Mouse (Mus musculus) lung, embryonic 16.5 days (tissue): ENCODE results near the gene Cipc. TPM values are rescaled to one million over a fixed set of nuclear protein-coding genes. Genes with fewer than 3 reads are reported as not detected.

Experiments used
- ATAC-seq: fragments of 200-750 bp; cut with Nextera tagmentation; 2 replicates; pipeline ENCODE4 v1.8.0; 2017; ENCODE audit warnings: low read depth, mild to moderate bottlenecking, moderate library complexity
- H3K27ac ChIP-seq: fragments of 300-500 bp; sonication (generic); 2 replicates; pipeline ENCODE4 v1.5.1; 2014; ENCODE audit warnings: mild to moderate bottlenecking, control low read depth, low read length
- H3K27me3 ChIP-seq: fragments of 300-500 bp; sonication (generic); 2 replicates; pipeline ENCODE4 v1.6.1; 2014; ENCODE audit warnings: low read depth, low read length, mixed read lengths; ENCODE audit not compliant: control insufficient read depth, insufficient read depth
- H3K36me3 ChIP-seq: fragments of 300-500 bp; sonication (generic); 2 replicates; pipeline ENCODE4 v1.6.1; 2014; ENCODE audit warnings: low read length; ENCODE audit not compliant: control insufficient read depth, insufficient read depth
- H3K4me1 ChIP-seq: fragments of 300-500 bp; sonication (generic); replicated peaks from 2 replicates; pipeline ENCODE4 v1.6.1; 2014; ENCODE audit warnings: low read length, mixed read lengths; ENCODE audit not compliant: control insufficient read depth, insufficient read depth
- H3K4me2 ChIP-seq: fragments of 300-500 bp; sonication (generic); 2 replicates; pipeline ENCODE4 v1.6.1; 2014; ENCODE audit warnings: low read depth, low read length, control low read depth
- H3K4me3 ChIP-seq: fragments of 300-500 bp; sonication (generic); 2 replicates; pipeline ENCODE4 v1.5.1; 2014; ENCODE audit warnings: mild to moderate bottlenecking, low read length, control low read depth
- H3K9ac ChIP-seq: fragments of 300-500 bp; sonication (generic); 2 replicates; pipeline ENCODE4 v1.6.1; 2014; ENCODE audit warnings: low read length, control low read depth
- H3K9me3 ChIP-seq: fragments of 300-500 bp; sonication (generic); 2 replicates; pipeline ENCODE4 v1.6.1; 2016; ENCODE audit warnings: low read length; ENCODE audit not compliant: control insufficient read depth
- WGBS: fragments of 180-500 bp; shearing (Covaris S2); extraction: QIAGEN DNeasy Blood & Tissue Kit; methylation state at CpG from one replicate; pipeline ENCODE4 v1.1.7; 2014; 5-methylcytosine and 5-hydroxymethylcytosine counted together
- polyA plus RNA-seq: library from polyadenylated mRNA; unstranded; fragments of >200 nt; fragmentation: Nextera tagmentation; extraction: Ambion mirVana; gene quantifications from 2 replicates; pipeline ENCODE4 v1.2.1, GENCODE M21; 2015

Cipc gene
- polyA plus RNA-seq, 1 experiment from 2014 or later: 20.2 TPM

- Histone ChIP-seq H3K4me3 (no peak overlapping the region), H3K9ac (no peak overlapping the region), H3K36me3 (peaks cover 22% of the 10 kb centered on the region), H3K27me3 (no peaks in the 10 kb centered on the region), H3K9me3 (no peaks in the 10 kb centered on the region), H3K4me2 (no peak overlapping the region), H3K4me1 (no peaks in the 10 kb centered on the region; the same call in 1 of the 2 replicates), H3K27ac (peak overlapping the region; percentile 26; the same call in 1 of the 2 replicates)
- peak; percentile 75 for ATAC-seq
- 74% methylated on average over 4 of the region's 4 CpGs for WGBS
Observed at GRCm38 (mm10) chr12:86965237-86965799, 18.5 kb downstream of the Cipc start.

GRCm38 (mm10) chr12:86968468-86969219, 21.8 kb downstream of the Cipc start:
- no peak overlapping the region for H3K9ac ChIP-seq
- no peak overlapping the region for H3K4me2 ChIP-seq
- H3K9me3 ChIP-seq: no peaks in the 10 kb centered on the region
- no peak for ATAC-seq
- H3K27ac ChIP-seq: no peak overlapping the region
- peaks cover 8% of the 10 kb centered on the region for H3K4me1 ChIP-seq
- no peak overlapping the region for H3K4me3 ChIP-seq
- 44% methylated on average over 13 of the region's 13 CpGs for whole genome bisulfite sequencing
- H3K36me3 ChIP-seq: peaks cover 2% of the 10 kb centered on the region; the same call in 1 of the 2 replicates
- H3K27me3 ChIP-seq: no peaks in the 10 kb centered on the region

- 56% methylated on average over 3 of the region's 3 CpGs for WGBS
- Histone ChIP-seq H3K4me3 (no peak overlapping the region), H3K36me3 (no peaks in the 10 kb centered on the region), H3K4me2 (no peak overlapping the region), H3K9me3 (no peaks in the 10 kb centered on the region), H3K9ac (no peak overlapping the region), H3K4me1 (peaks cover 12% of the 10 kb centered on the region), H3K27me3 (no peaks in the 10 kb centered on the region), H3K27ac (no peak overlapping the region)
- no peak for ATAC-seq
Observed at GRCm38 (mm10) chr12:86969220-86969601, 22.4 kb downstream of the Cipc start.

- 86% methylated on average over 7 of the region's 7 CpGs for WGBS
Observed at GRCm38 (mm10) chr12:86971089-86971488, 24.2 kb downstream of the Cipc start.

GRCm38 (mm10) chr12:86973216-86973615, 26.4 kb downstream of the Cipc start:
- Histone ChIP-seq H3K9ac (no peak overlapping the region), H3K27me3 (no peaks in the 10 kb centered on the region), H3K36me3 (no peaks in the 10 kb centered on the region), H3K4me1 (peaks cover 27% of the 10 kb centered on the region), H3K4me3 (no peak overlapping the region), H3K9me3 (no peaks in the 10 kb centered on the region), H3K4me2 (no peak overlapping the region), H3K27ac (peak overlapping the region; percentile 73)
- WGBS: 7% methylated on average over 7 of the region's 7 CpGs
- ATAC-seq: peak; percentile 72

More at GRCm38 (mm10) chr12:86971089-86971488, 24.2 kb downstream of the Cipc start:
- H3K4me2 ChIP-seq: no peak overlapping the region
- peaks cover 22% of the 10 kb centered on the region for H3K4me1 ChIP-seq
- H3K9ac ChIP-seq: no peak overlapping the region
- no peaks in the 10 kb centered on the region for H3K36me3 ChIP-seq
- no peak overlapping the region for H3K27ac ChIP-seq
- no peaks in the 10 kb centered on the region for H3K9me3 ChIP-seq
- no peaks in the 10 kb centered on the region for H3K27me3 ChIP-seq
- ATAC-seq: no peak
- no peak overlapping the region for H3K4me3 ChIP-seq

- no peak overlapping the region for H3K4me2 ChIP-seq
- H3K9ac ChIP-seq: no peak overlapping the region
- H3K4me3 ChIP-seq: no peak overlapping the region
- no peak for ATAC-seq
- no peaks in the 10 kb centered on the region for H3K9me3 ChIP-seq
- H3K27me3 ChIP-seq: no peaks in the 10 kb centered on the region
- no peaks in the 10 kb centered on the region for H3K36me3 ChIP-seq
- H3K4me1 ChIP-seq: peaks cover 30% of the 10 kb centered on the region
- H3K27ac ChIP-seq: peak overlapping the region; percentile 73
- WGBS: 25% methylated on average over 8 of the region's 8 CpGs
Observed at GRCm38 (mm10) chr12:86973706-86974105, 26.9 kb downstream of the Cipc start.

GRCm38 (mm10) chr12:86974387-86975288, 27.8 kb downstream of the Cipc start:
- Histone ChIP-seq H3K4me1 (peaks cover 30% of the 10 kb centered on the region), H3K27ac (peak overlapping the region; percentile 73), H3K4me3 (peak overlapping the region; percentile 30), H3K36me3 (no peaks in the 10 kb centered on the region), H3K27me3 (no peaks in the 10 kb centered on the region; the same call in 1 of the 2 replicates), H3K4me2 (peak overlapping the region; percentile 55), H3K9ac (peak overlapping the region; percentile 47), H3K9me3 (no peaks in the 10 kb centered on the region)
- peak; percentile 65 for ATAC-seq
- WGBS: 6% methylated on average over 40 of the region's 40 CpGs

GRCm38 (mm10) chr12:86975761-86976160, 28.9 kb downstream of the Cipc start:
- H3K36me3 ChIP-seq: no peaks in the 10 kb centered on the region
- no peak for ATAC-seq
- H3K4me2 ChIP-seq: no peak overlapping the region
- peaks cover 30% of the 10 kb centered on the region for H3K4me1 ChIP-seq
- no peak overlapping the region for H3K27ac ChIP-seq
- H3K9ac ChIP-seq: no peak overlapping the region
- WGBS: 54% methylated on average over 10 of the region's 10 CpGs
- H3K9me3 ChIP-seq: no peaks in the 10 kb centered on the region
- no peaks in the 10 kb centered on the region; the same call in 1 of the 2 replicates for H3K27me3 ChIP-seq
- H3K4me3 ChIP-seq: no peak overlapping the region
